Mouse (Mus musculus): ENCODE measurements around the gene Ptchd4.

- TF ChIP-seq CTCF (IDR thresholded peaks at IDR 0.05; ENCODE audit: low read depth, low read length) (no peak), POLR2A (IDR thresholded peaks at IDR 0.05; ENCODE audit: extremely low read depth, insufficient read depth, low read length) (no peak)
Observed at GRCm38 (mm10) chr17:42393086-42393485, 77.3 kb downstream of the Ptchd4 start.
